Mouse (Mus musculus): ENCODE data around the gene Cldn8. TPM values are rescaled to one million over a fixed set of nuclear protein-coding genes. Genes with fewer than 3 reads are reported as not detected.

Cldn8 gene
- not detected for polyA plus RNA-seq (2017; shearing (Covaris generic))

DNA sequence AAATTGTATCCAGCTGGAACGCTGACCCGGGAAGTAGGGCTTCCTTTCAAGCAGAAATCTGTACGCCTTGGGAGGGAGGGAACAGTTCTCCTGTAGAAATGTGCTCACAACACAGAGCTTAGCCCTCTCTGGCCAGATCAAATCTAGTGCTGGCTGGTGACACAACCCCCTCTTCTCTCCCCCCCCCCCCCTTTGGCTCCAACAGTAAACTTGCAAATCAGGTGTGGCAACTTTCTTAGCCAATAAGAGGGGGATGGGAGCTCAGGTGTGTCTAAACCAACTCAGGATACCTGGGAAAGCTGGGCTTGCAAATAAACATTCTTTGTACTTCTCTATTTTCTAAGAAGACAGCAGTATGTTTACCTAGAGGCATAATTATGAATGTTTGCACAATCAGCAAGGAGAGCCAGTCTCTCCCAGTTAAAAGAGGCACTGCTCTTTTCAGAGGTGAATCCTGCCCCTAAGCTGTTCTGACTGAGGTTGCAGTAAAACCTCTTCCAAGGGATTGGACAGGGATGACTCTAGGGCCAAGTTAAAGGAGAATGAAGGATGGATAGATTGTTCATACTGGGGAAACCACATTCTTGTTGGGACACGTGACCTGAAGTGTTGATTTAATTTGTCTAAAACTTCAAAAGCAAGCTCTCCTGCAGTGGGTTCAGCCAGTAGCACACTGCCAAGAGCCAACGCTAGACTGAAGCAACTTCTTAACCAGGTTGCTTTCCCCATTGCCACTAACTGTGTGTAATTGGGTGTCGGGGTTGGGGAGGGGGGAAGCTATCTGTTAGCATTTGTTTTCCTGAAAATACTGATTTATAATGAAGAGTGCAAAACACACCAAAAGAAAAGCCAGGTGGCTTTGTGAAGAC, at the start of gene Cldn8:
Gene Cldn8 (minus strand): TSS at position 139 of the 869 bp plus-strand sequence.
- ATAC-seq = no peak

GRCm38 (mm10) chr16:88612712-88613111, 49.7 kb upstream of the Cldn8 start:
- ATAC-seq = no peak

DNA sequence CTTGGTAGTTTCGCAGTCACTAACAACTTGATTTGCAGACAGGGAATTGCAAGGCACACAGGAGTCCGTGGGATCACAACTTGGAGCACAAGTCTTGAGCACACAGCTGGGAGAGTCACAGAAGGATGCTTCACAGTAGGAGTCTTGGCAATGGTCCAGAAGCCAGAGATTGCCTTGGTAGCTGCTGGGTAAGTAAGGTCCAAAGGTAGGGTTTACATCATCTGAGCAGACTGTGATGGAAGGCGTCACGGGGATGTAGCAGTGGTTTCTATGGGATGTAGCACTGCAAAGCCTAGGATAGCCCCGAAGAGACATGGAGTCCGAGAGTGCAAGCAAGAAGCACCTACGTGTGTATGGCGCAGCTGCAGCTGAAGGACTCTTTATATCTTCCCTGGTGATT, 48.9 kb upstream of the Cldn8 start, which contains the start of gene Krtap24-1:
Gene Krtap24-1 (minus strand): TSS at position 358 of the 400 bp plus-strand sequence.
- ATAC-seq = no peak

DNA sequence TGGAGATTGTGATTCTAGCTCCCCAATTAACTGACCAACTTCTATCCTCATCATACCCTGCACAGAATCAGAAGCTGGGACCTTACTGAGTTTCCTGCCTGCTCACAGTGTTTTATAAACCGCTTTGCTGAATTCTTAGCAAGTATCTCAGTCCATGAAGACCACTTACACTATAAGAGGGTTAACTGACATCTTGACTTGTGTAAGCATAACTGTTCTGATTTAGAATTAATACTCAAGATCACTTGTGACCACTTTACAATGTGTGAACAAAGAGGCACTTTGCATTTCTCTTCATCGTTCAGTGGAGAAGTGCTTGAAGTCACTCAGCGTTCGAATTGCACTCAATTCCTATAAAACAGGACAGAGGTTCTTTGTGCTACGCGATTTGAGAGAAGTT, 41.6 kb upstream of the Cldn8 start:
- no peak for ATAC-seq

DNA sequence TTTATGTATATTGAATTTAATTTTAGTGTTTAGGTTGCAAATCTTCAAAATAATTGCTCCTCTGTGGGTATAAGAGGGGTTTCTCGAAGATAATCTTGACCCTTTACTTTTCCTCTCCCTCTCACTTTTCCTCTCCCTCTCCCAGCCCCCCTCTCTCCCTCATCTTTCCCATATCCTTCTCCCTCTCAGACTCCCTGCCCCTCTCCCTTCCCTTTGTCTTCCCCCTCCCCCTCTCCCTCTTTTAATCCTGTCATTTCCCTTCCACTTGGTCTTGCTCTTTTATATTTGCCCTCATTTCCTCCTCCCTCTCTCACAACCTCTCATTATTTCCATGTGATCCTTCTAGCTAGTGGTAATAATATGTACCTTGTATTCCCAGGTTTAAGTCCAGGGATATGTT, 39.5 kb upstream of the Cldn8 start:
- no peak for ATAC-seq

GRCm38 (mm10) chr16:88600303-88600702, 37.3 kb upstream of the Cldn8 start:
- ATAC-seq = no peak

DNA sequence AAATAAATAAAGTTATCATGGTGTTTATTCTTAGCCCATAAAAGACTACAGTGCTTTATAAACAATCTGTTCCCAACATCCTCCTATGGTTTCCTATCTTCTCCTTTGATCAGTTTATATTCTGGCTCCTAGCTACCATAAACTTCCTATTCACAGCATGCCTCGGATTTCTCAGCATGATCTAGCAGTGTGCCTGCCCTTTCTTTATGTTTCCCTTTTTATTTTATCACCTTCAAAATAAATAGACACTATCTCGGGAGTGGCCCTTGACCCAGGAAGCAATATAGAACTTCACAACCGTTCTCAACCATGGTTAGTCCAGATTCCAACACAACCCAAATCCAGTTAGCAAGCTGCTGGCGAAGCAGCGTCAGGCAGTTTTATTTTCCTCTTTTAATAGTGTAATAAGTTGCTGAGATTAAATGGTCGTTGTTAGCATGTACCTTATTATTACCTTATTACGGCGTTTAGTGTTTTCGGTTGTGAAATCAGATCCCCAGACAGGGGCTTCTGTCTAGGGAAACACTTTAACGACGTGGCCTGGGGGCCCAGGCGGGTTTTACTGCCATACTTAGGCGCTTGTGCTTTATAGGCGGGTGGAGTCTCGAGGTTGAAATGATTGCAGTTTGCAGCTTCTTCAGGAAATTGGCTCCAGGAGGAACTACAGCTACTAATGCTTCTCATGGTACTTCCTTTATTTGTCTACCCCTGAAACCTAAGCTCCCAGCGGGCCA, 36.7 kb upstream of the Cldn8 start:
- no peak for ATAC-seq

DNA sequence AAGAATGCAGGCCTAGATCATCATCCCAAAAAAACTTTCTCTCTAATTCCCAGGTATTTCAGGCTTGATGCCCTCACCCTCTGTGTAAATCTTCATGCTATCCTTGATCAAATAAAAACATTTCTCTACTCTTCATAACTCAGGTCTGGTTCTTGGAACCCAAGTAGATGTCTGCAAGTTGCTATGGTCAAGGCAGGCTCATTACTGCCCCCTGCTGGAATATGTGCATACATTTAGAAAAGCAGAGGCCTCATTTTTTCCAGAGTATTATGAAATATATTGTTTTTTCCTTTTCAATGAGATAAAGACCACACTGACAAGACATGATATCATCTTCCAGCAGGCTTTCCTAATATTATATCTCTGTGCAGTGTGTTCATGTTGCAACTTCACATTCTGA, 29.8 kb upstream of the Cldn8 start:
- no peak for ATAC-seq

GRCm38 (mm10) chr16:88583338-88583737, 20.4 kb upstream of the Cldn8 start:
- no peak for ATAC-seq

- no peak for ATAC-seq
These were observed 13.1 kb upstream of the Cldn8 start for GRCm38 (mm10) chr16:88575885-88576679.

- no peak for ATAC-seq
These were observed 10.0 kb upstream of the Cldn8 start for GRCm38 (mm10) chr16:88572904-88573404.

DNA sequence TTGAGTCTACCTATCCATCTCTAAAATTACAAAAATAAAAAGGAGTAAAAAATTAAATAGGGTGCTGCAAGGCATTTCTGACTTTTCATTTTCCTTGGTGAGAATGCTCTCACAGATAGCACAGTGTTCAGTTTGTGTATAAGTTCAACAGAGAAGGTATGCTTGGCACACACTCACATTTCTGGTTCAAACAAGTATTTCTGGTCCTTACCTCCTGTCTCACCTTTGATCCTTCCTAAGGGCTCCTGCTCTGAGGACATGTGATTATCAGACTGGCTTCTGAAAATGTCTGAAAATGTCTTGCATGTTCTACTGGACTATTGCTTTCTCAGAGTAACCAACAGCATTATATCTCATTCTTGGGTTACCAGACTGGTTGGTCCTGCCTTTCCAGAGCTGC, 7.2 kb upstream of the Cldn8 start:
- no peak for ATAC-seq

- no peak for ATAC-seq
These were observed 6.7 kb upstream of the Cldn8 start for GRCm38 (mm10) chr16:88569732-88570131.

- ATAC-seq = no peak
These were observed 6.1 kb upstream of the Cldn8 start for GRCm38 (mm10) chr16:88569096-88569495.

DNA sequence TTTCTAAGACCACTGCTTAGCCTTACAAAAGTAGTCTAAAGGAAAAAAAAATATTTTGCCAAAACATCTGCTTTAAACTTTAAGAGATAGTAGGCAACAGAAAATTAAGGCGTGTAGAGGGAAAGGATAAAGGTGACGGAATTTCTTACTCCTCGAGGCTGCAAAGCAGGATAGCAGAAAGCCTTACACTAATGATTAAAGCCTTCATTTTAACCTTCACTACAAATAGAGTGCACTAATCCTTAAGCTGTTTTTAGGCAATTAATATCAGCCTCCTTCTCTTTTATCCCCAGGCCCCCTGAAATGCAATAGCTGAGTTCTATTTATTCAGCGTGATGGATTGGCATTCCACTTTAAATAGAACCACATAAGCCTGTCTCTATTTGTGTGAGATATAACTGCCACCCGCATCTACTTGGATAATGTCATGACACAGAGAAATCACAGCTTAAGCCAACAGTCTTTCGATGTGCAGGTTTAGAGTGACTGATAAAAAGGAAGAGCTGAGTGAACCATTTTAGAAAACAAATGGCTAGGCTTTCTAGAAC, 1.3 kb downstream of the Cldn8 start:
- ATAC-seq = no peak

GRCm38 (mm10) chr16:88542488-88542887, 20.5 kb downstream of the Cldn8 start:
- no peak for ATAC-seq

DNA sequence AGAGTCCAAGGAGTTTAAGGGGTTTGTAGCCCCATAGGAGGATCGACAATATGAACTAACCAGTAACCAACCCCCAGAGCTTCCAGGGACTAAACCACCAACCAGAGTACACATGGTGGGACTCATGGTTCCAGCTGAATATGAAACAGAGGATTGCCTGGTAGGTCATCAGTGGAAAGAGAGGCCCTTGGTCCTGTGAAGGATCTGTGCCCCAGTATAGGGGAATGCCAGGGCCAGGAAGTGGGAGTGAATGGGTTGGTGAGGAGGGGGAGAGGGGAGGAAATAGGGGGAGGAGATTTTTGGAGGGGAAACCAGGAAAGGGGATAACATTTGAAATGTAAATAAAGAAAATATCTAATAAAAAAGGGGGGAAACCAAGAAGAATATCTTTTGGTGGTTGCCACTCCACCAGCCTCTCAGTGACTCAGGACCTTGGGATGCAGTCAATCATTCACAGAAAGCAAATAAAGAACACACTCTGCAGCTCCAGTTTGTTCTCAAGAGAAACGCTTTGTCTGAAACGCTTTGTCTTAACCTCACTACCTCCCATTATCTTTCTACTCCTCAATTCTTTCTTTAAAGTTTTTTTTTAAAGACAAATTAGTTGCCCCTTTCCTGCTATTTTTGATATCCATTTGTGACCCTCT, 23.0 kb downstream of the Cldn8 start:
- ATAC-seq = no peak

- no peak for ATAC-seq
These were observed 51.6 kb downstream of the Cldn8 start for GRCm38 (mm10) chr16:88511348-88511747.

All from inflammation-experienced regulatory T-cells, adult 6 months (primary cell).